In genomic region chr6:121130039-121130705, GRCm38 (mm10) we compare ENCODE assay signal across 8 mouse cellular contexts. TPM values are rescaled to one million over a fixed set of nuclear protein-coding genes. Genes with fewer than 3 reads are reported as not detected.
DNase-seq lines count a peak whose midpoint lies in the region; ATAC-seq and TF ChIP-seq lines count a peak whose summit lies in the region.

No protein-coding gene starts in this region.

- no peaks in the 10 kb centered on the region for H3K36me3 ChIP-seq in hindbrain, postnatal 0 days (ENCODE audit: insufficient read depth, low read length)

- peak overlapping the region; percentile 68 for H3K4me2 ChIP-seq in hindbrain, postnatal 0 days (ENCODE audit: low read depth, low read length)

- no peaks in the 10 kb centered on the region for H3K27me3 ChIP-seq in hindbrain, postnatal 0 days (ENCODE audit: insufficient read depth, low read length)

- peak overlapping the region; percentile 65 for H3K27ac ChIP-seq in gastrocnemius, adult 2 months
- H3K27ac ChIP-seq in hindbrain, postnatal 0 days, result peak overlapping the region; percentile 88

- TF ChIP-seq CTCF in gastrocnemius, adult 2 months (IDR thresholded peaks at IDR 0.05), result peak; percentile 92
- TF ChIP-seq CTCF in hindbrain, postnatal 0 days (IDR thresholded peaks at IDR 0.05; ENCODE audit: low read depth), result peak; percentile 95

- H3K9ac ChIP-seq in hindbrain, postnatal 0 days (replicated peaks; ENCODE audit: low read length), result peak overlapping the region; percentile 57

- no peaks in the 10 kb centered on the region for H3K9me3 ChIP-seq in hindbrain, postnatal 0 days (ENCODE audit: low read length)

- intact Hi-C loops in gastrocnemius, adult 2 months (cut with DNase I), result loop anchor here (1.0 to 10.0 kb wide), 5 partner anchors 49 to 235 kb away; no protein-coding TSS in a partner anchor

- WGBS in hindbrain, postnatal 0 days, result under 1% methylated on average over 32 of the region's 32 CpGs

- 0 out of 2 replicates have a peak, but pooled peaks cover 3% of the 10 kb centered on the region for H3K4me1 ChIP-seq in hindbrain, postnatal 0 days (ENCODE audit: insufficient read depth, low read length)

- ATAC-seq in hindbrain, postnatal 0 days, result peak; percentile 93

- DNase-seq in WW6 (ENCODE audit: low read depth, low spot score), result peak; percentile 83
- DNase-seq in cerebellum, postnatal 4 days (ENCODE audit: low spot score in 2 of 2), result peak; percentile 86 to 90
- peak; percentile 88 for DNase-seq in gastrocnemius, adult 2 months
- peak; percentile 94 for DNase-seq in hindbrain, postnatal 0 days (ENCODE audit: low spot score)
- peak; percentile 85 to 91 for DNase-seq in left cerebral cortex, adult 18-20 months (ENCODE audit: low spot score in 2 of 2)
- DNase-seq in lung, postnatal 4 days, result peak; percentile 85 to 89
- DNase-seq in right cerebral cortex, adult 18-20 months, result peak; percentile 91
- peak; percentile 72 for DNase-seq in urinary bladder, adult 2 months (ENCODE audit: low spot score)

- peak overlapping the region; percentile 63 for H3K4me3 ChIP-seq in gastrocnemius, adult 2 months
- H3K4me3 ChIP-seq in hindbrain, postnatal 0 days (ENCODE audit: low read length), result peak overlapping the region; percentile 40

RNA-seq across cellular contexts. Expression of gene Mical3, which starts 0.6 kb away (rescaled TPM):
- 10 to 100 TPM; 53.3 to 71.9 TPM for total RNA-seq in gastrocnemius, adult 2 months (2021)
- 60.2 and 66.9 TPM in 2 replicates for total RNA-seq in hindbrain, postnatal 0 days (2014; rRNA removed)
- 19.3 and 19.8 TPM in 2 replicates for polyA plus RNA-seq in hindbrain, postnatal 0 days (2015; fragmentation: Nextera tagmentation; extraction: Ambion mirVana)
- total RNA-seq in left cerebral cortex, adult 18-20 months (2021), result 100 to 1,000 TPM; 108 to 119 TPM
- 34.0 and 63.0 TPM in 2 replicates for polyA plus RNA-seq in urinary bladder, adult 2 months (2012; rRNA removed)

RNA-seq across cellular contexts. Expression of gene Pex26, which starts 53.3 kb away (rescaled TPM):
- total RNA-seq in gastrocnemius, adult 2 months (2021), result 1 to 10 TPM; 3.5 to 3.8 TPM
- total RNA-seq in hindbrain, postnatal 0 days (2014; rRNA removed), result 23.3 and 26.5 TPM in 2 replicates
- polyA plus RNA-seq in hindbrain, postnatal 0 days (2015; fragmentation: Nextera tagmentation; extraction: Ambion mirVana), result 10.2 and 11.2 TPM in 2 replicates
- total RNA-seq in left cerebral cortex, adult 18-20 months (2021), result 10 to 100 TPM; 14.4 to 16.4 TPM
- polyA plus RNA-seq in urinary bladder, adult 2 months (2012; rRNA removed), result 14.7 and 17.2 TPM in 2 replicates

Comparison
In these comparisons a context has a peak if more than half of its experiments do, and no peak if none do; other contexts are left out.
1. Peak in every context shown above with its lines: DNase-seq, ATAC-seq, H3K4me3 ChIP-seq and H3K27ac ChIP-seq.